In genomic region chr16:8769466-8769865, GRCm38 (mm10) we compare ENCODE assay signal across 11 mouse cellular contexts. TPM values are rescaled to one million over a fixed set of nuclear protein-coding genes. Genes with fewer than 3 reads are reported as not detected.
DNase-seq lines count a peak whose midpoint lies in the region; ATAC-seq and TF ChIP-seq lines count a peak whose summit lies in the region.
"Had no signal": no experiment of that assay in that cellular context is flagged by ENCODE, and none has a peak within 500 bp of the region (broad histone marks: within the 10 kb centered on the region; RNA-seq: fewer than 3 reads in every experiment).

No protein-coding gene starts in this region.

- 46% methylated on average over 4 of the region's 4 CpGs for WGBS in liver, adult 2 months
- 59% methylated on average over 4 of the region's 4 CpGs for WGBS in liver, embryonic 11.5 days
- WGBS in liver, embryonic 16.5 days (ENCODE audit: insufficient replicate concordance), result 51% methylated on average over 4 of the region's 4 CpGs

- H3K4me1 ChIP-seq in liver, adult 2 months (ENCODE audit: control insufficient read depth, insufficient read depth, low read length), result no peaks in the 10 kb centered on the region
- H3K4me1 ChIP-seq in liver, embryonic 11.5 days (replicated peaks; ENCODE audit: control insufficient read depth, insufficient read depth, low read length), result peaks cover 26% of the 10 kb centered on the region
- peaks cover 4 to 15% of the 10 kb centered on the region in 2 experiments; a peak in 3 of 4 replicates for H3K4me1 ChIP-seq in MEL (ENCODE audit: control insufficient read depth in 1 of 2, insufficient read depth in 2 of 2, low read length in 2 of 2)
- H3K4me1 ChIP-seq in liver, embryonic 16.5 days (ENCODE audit: control insufficient read depth, low read depth, low read length), result peaks cover 47% of the 10 kb centered on the region
- H3K4me1 ChIP-seq: limb, embryonic 10.5 days had no signal

- no peak for TF ChIP-seq RAD21 in MEL (IDR thresholded peaks at IDR 0.05; ENCODE audit: low read depth, low read length)

- no peaks in the 10 kb centered on the region for H3K9me3 ChIP-seq in liver, embryonic 11.5 days (ENCODE audit: control insufficient read depth, low read length)
- no peaks in the 10 kb centered on the region for H3K9me3 ChIP-seq in MEL (replicated peaks; ENCODE audit: insufficient read depth, low read length)
- no peaks in the 10 kb centered on the region for H3K9me3 ChIP-seq in liver, embryonic 16.5 days (replicated peaks; ENCODE audit: control insufficient read depth, low read length)
- H3K9me3 ChIP-seq: heart, embryonic 10.5 days; limb, embryonic 10.5 days; midbrain, embryonic 15.5 days had no signal

- H3K4me2 ChIP-seq in liver, embryonic 11.5 days, result no peak overlapping the region
- H3K4me2 ChIP-seq in liver, embryonic 16.5 days (ENCODE audit: low read depth, low read length), result no peak overlapping the region
- H3K4me2 ChIP-seq: midbrain, embryonic 15.5 days had no signal

- TF ChIP-seq POLR2A in liver, adult 2 months (IDR thresholded peaks at IDR 0.05; ENCODE audit: extremely low read depth, insufficient read depth, low read length), result no peak
- TF ChIP-seq POLR2A in MEL (IDR thresholded peaks at IDR 0.05; ENCODE audit: control insufficient read depth in 1 of 2, insufficient read depth in 1 of 2, low read depth in 1 of 2, low read length in 2 of 2, poor library complexity in 1 of 2), result no peak

- TF ChIP-seq EP300 in MEL (IDR thresholded peaks at IDR 0.05; ENCODE audit: low read depth in 1 of 2, low read length in 2 of 2), result no peak

- H3K27me3 ChIP-seq in liver, adult 2 months (ENCODE audit: control insufficient read depth, insufficient read depth, low read length), result no peaks in the 10 kb centered on the region
- no peaks in the 10 kb centered on the region for H3K27me3 ChIP-seq in liver, embryonic 11.5 days (replicated peaks; ENCODE audit: control insufficient read depth, insufficient read depth, low read length)
- H3K27me3 ChIP-seq in MEL (ENCODE audit: control insufficient read depth in 1 of 2, insufficient read depth in 2 of 2, low read length in 2 of 2), result no peaks in the 10 kb centered on the region
- H3K27me3 ChIP-seq in liver, embryonic 16.5 days (ENCODE audit: control insufficient read depth, insufficient read depth, low read depth, low read length), result no peaks in the 10 kb centered on the region
- H3K27me3 ChIP-seq: midbrain, embryonic 15.5 days had no signal

- no peak overlapping the region for H3K9ac ChIP-seq in liver, adult 2 months (ENCODE audit: low read depth, low read length)
- H3K9ac ChIP-seq in liver, embryonic 11.5 days (ENCODE audit: low read depth, low read length), result no peak overlapping the region
- H3K9ac ChIP-seq in MEL (ENCODE audit: control insufficient read depth, low read depth, low read length, poor library complexity, severe bottlenecking), result no peak overlapping the region
- no peak overlapping the region for H3K9ac ChIP-seq in liver, embryonic 16.5 days (ENCODE audit: low read depth, low read length)
- H3K9ac ChIP-seq: midbrain, embryonic 15.5 days had no signal

- H3K79me2 ChIP-seq in liver, adult 2 months (ENCODE audit: control insufficient read depth, insufficient read depth, low read length), result no peaks in the 10 kb centered on the region
- H3K79me2 ChIP-seq in MEL (ENCODE audit: control insufficient read depth, insufficient read depth, low read length, poor library complexity), result no peaks in the 10 kb centered on the region

- no peak overlapping the region for H3K4me3 ChIP-seq in liver, adult 2 months (ENCODE audit: insufficient read depth, low read depth, low read length)
- H3K4me3 ChIP-seq in liver, embryonic 11.5 days (ENCODE audit: low read depth, low read length), result no peak overlapping the region
- H3K4me3 ChIP-seq in MEL (ENCODE audit: control insufficient read depth in 1 of 2, insufficient read depth in 1 of 2, low read depth in 2 of 2, low read length in 2 of 2), result no peak overlapping the region
- no peak overlapping the region for H3K4me3 ChIP-seq in liver, embryonic 16.5 days (ENCODE audit: low read depth, low read length)
- H3K4me3 ChIP-seq: gastrocnemius, adult 2 months; heart, embryonic 10.5 days; limb, embryonic 10.5 days; midbrain, embryonic 15.5 days had no signal

- no peak for TF ChIP-seq CTCF in liver, adult 2 months (IDR thresholded peaks at IDR 0.05; ENCODE audit: low read depth, low read length)
- no peak for TF ChIP-seq CTCF in MEL (IDR thresholded peaks at IDR 0.05 in 2 of 3, conservative IDR thresholded peaks at IDR 0.05 in 1 of 3; ENCODE audit: control insufficient read depth in 1 of 3, insufficient read depth in 1 of 3, low read depth in 2 of 3, low read length in 3 of 3, poor library complexity in 1 of 3, severe bottlenecking in 1 of 3)

- H3K36me3 ChIP-seq in liver, adult 2 months (ENCODE audit: control insufficient read depth, insufficient read depth, low read length), result no peaks in the 10 kb centered on the region
- no peaks in the 10 kb centered on the region for H3K36me3 ChIP-seq in liver, embryonic 11.5 days (ENCODE audit: control insufficient read depth, insufficient read depth, low read length)
- no peaks in the 10 kb centered on the region for H3K36me3 ChIP-seq in MEL (ENCODE audit: control insufficient read depth in 1 of 2, insufficient read depth in 2 of 2, low read length in 2 of 2)
- no peaks in the 10 kb centered on the region for H3K36me3 ChIP-seq in liver, embryonic 16.5 days (ENCODE audit: control insufficient read depth, insufficient read depth)
- H3K36me3 ChIP-seq: heart, embryonic 10.5 days; limb, embryonic 10.5 days; midbrain, embryonic 15.5 days had no signal

- H3K27ac ChIP-seq in liver, adult 2 months (replicated peaks; ENCODE audit: insufficient read depth, low read depth, low read length), result no peak overlapping the region
- H3K27ac ChIP-seq in liver, embryonic 11.5 days (ENCODE audit: low read depth, low read length), result no peak overlapping the region
- no peak overlapping the region for H3K27ac ChIP-seq in MEL (ENCODE audit: control insufficient read depth, low read depth, low read length)
- peak overlapping the region; percentile 45; the same call in 1 of the 2 replicates for H3K27ac ChIP-seq in liver, embryonic 16.5 days (ENCODE audit: low read length)
- H3K27ac ChIP-seq: heart, embryonic 10.5 days; limb, embryonic 10.5 days; midbrain, embryonic 15.5 days had no signal

- no peak; the same call in 1 of the 2 replicates for ATAC-seq in liver, embryonic 11.5 days (replicated peaks; ENCODE audit: low FRiP score)
- peak; percentile 46 for ATAC-seq in CD4-positive, CD25-positive, alpha-beta regulatory T cell, adult 4 months
- ATAC-seq in liver, embryonic 16.5 days (ENCODE audit: low read depth), result no peak

- peak; percentile 16 for DNase-seq in liver, adult 2 months (ENCODE audit: extremely low read depth, low read depth, low spot score)
- DNase-seq in liver, embryonic 11.5 days (ENCODE audit: low spot score), result no peak
- peak; percentile 63 for DNase-seq in MEL (ENCODE audit: low read depth, low spot score)
- DNase-seq in spleen, postnatal 10 days (ENCODE audit: low spot score in 2 of 2), result no peak
- DNase-seq in adrenal gland, postnatal 36 days, result no peak

TF ChIP-seq in MEL, 35 proteins besides CTCF, POLR2A, EP300 and RAD21:
- TF ChIP-seq MAX (IDR thresholded peaks at IDR 0.05; ENCODE audit: low read length), result no peak
- TF ChIP-seq MXI1 (IDR thresholded peaks at IDR 0.05; ENCODE audit: low read depth, low read length), result peak; percentile 41; the same call in 1 of the 2 replicates
- TF ChIP-seq JUND (IDR thresholded peaks at IDR 0.05; ENCODE audit: low read depth, low read length), result no peak
- TF ChIP-seq NRF1 (IDR thresholded peaks at IDR 0.05; ENCODE audit: insufficient read depth, low read depth, low read length, poor library complexity, severe bottlenecking), result no peak
- TF ChIP-seq ZNF384 (IDR thresholded peaks at IDR 0.05; ENCODE audit: low read depth, low read length), result peak; percentile 58; the same call in 1 of the 2 replicates

RNA-seq across cellular contexts. Expression of gene Usp7, which starts 22.6 kb away (rescaled TPM):
- total RNA-seq in liver, adult 2 months (2014; rRNA removed), result 41.5 and 50.0 TPM in 2 replicates
- 10.6 and 12.5 TPM in 2 replicates for polyA plus RNA-seq in liver, adult 2 months (2012; rRNA removed)
- 34.6 and 43.3 TPM in 2 replicates for polyA plus RNA-seq in liver, embryonic 11.5 days (2014; fragmentation: Nextera tagmentation; extraction: Ambion mirVana)
- polyA plus RNA-seq in CD4-positive, CD25-positive, alpha-beta regulatory T cell, adult 4 months (2017; shearing (Covaris generic)), result 10 to 100 TPM; 39.2 to 51.8 TPM
- total RNA-seq in MEL (2012; rRNA removed), result 101 and 105 TPM in 2 replicates
- polyA plus RNA-seq in MEL (2012; ENCODE audit: insufficient read depth in 1 of 2, insufficient read length in 2 of 2, low read depth in 1 of 2, low replicate concordance in 2 of 2, missing spikeins in 1 of 2), result 100 to 1,000 TPM in 1 of 2 experiments, 10 to 100 TPM in 1; 94.2 to 425 TPM
- polyA plus RNA-seq in liver, embryonic 16.5 days (2015; fragmentation: Nextera tagmentation; extraction: Ambion mirVana), result 22.4 and 22.6 TPM in 2 replicates
- 100 to 1,000 TPM; 106 to 111 TPM for total RNA-seq in adrenal gland, postnatal 36 days (2021)

Comparison
In these comparisons a context has a peak if more than half of its experiments do, and no peak if none do; other contexts are left out.
1. DNase-seq: peak in liver, adult 2 months (single experiment) and MEL (single experiment); none in liver, embryonic 11.5 days (single experiment), spleen, postnatal 10 days (0 of 2) and adrenal gland, postnatal 36 days (0 of 2).